9 mouse cellular contexts compared by ENCODE assay signal in genomic region chr5:119687005-119687855, GRCm38 (mm10). TPM values are rescaled to one million over a fixed set of nuclear protein-coding genes. Genes with fewer than 3 reads are reported as not detected.
DNase-seq lines count a peak whose midpoint lies in the region; ATAC-seq and TF ChIP-seq lines count a peak whose summit lies in the region.
"Had no signal": no experiment of that assay in that cellular context is flagged by ENCODE, and none has a peak within 500 bp of the region (broad histone marks: within the 10 kb centered on the region; RNA-seq: fewer than 3 reads in every experiment).

No protein-coding gene starts in this region.

- H3K4me2 ChIP-seq in heart, embryonic 14.5 days (ENCODE audit: low read length) = 0 out of 2 replicates have a peak overlapping the region, but pooled peaks have one; percentile 19
- H3K4me2 ChIP-seq in limb, embryonic 11.5 days (ENCODE audit: low read depth, severe bottlenecking) = peak overlapping the region; percentile 38
- H3K4me2 ChIP-seq: hindbrain, embryonic 14.5 days had no signal

- H3K36me3 ChIP-seq in heart, embryonic 14.5 days (ENCODE audit: control insufficient read depth, insufficient read depth, low read length) = no peaks in the 10 kb centered on the region
- H3K36me3 ChIP-seq in limb, embryonic 11.5 days (ENCODE audit: control insufficient read depth, insufficient read depth, low read length) = peaks cover 2% of the 10 kb centered on the region; the same call in 1 of the 2 replicates
- H3K36me3 ChIP-seq in kidney, adult 2 months (ENCODE audit: control insufficient read depth, insufficient read depth, low read length) = no peaks in the 10 kb centered on the region
- H3K36me3 ChIP-seq: neural tube, embryonic 12.5 days had no signal

- H3K4me3 ChIP-seq in heart, embryonic 14.5 days (ENCODE audit: control insufficient read depth in 1 of 2, insufficient read depth in 1 of 2, low read depth in 1 of 2, low read length in 2 of 2) = no peak overlapping the region
- no peak overlapping the region; the same call in 1 of the 2 replicates for H3K4me3 ChIP-seq in limb, embryonic 11.5 days (ENCODE audit: low read depth, low read length)
- no peak overlapping the region for H3K4me3 ChIP-seq in kidney, adult 2 months (ENCODE audit: insufficient read depth, low read depth, low read length)
- H3K4me3 ChIP-seq: neural tube, embryonic 12.5 days had no signal

- peaks cover 5% of the 10 kb centered on the region in 2 experiments; a peak in 1 of 4 replicates for H3K4me1 ChIP-seq in heart, embryonic 14.5 days (ENCODE audit: control insufficient read depth in 2 of 2, insufficient read depth in 2 of 2, low read length in 2 of 2)
- H3K4me1 ChIP-seq in limb, embryonic 11.5 days (ENCODE audit: control insufficient read depth, insufficient read depth, low read length) = peaks cover 33% of the 10 kb centered on the region
- H3K4me1 ChIP-seq in kidney, adult 2 months (ENCODE audit: control insufficient read depth, insufficient read depth, low read length) = no peaks in the 10 kb centered on the region

- H3K27ac ChIP-seq in heart, embryonic 14.5 days (replicated peaks in 1 of 2; ENCODE audit: control insufficient read depth in 1 of 2, insufficient read depth in 1 of 2, low read depth in 2 of 2, low read length in 2 of 2) = no peak overlapping the region
- H3K27ac ChIP-seq in limb, embryonic 11.5 days (replicated peaks; ENCODE audit: low read depth, low read length) = peak overlapping the region; percentile 64; the same call in 1 of the 2 replicates
- H3K27ac ChIP-seq in kidney, adult 2 months (ENCODE audit: insufficient read depth, low read depth, low read length) = no peak overlapping the region
- H3K27ac ChIP-seq: hindbrain, embryonic 14.5 days; neural tube, embryonic 12.5 days had no signal

- no peak overlapping the region for H3K9ac ChIP-seq in heart, embryonic 14.5 days (ENCODE audit: low read length)
- peak overlapping the region; percentile 45 for H3K9ac ChIP-seq in limb, embryonic 11.5 days (ENCODE audit: low read length)
- H3K9ac ChIP-seq: hindbrain, embryonic 14.5 days; neural tube, embryonic 12.5 days had no signal

- no peak for DNase-seq in heart, postnatal 36 days
- peak; percentile 47 for DNase-seq in urinary bladder, adult 2 months (ENCODE audit: low spot score)
- DNase-seq in urinary bladder, postnatal 4 days (ENCODE audit: low spot score in 2 of 2) = no peak
- DNase-seq in limb, embryonic 11.5 days (ENCODE audit: low spot score) = peak; percentile 64
- no peak for DNase-seq in kidney, adult 2 months

- no peaks in the 10 kb centered on the region for H3K9me3 ChIP-seq in heart, embryonic 14.5 days (ENCODE audit: control insufficient read depth, low read length)
- H3K9me3 ChIP-seq in limb, embryonic 11.5 days (ENCODE audit: control insufficient read depth, low read length) = no peaks in the 10 kb centered on the region
- H3K9me3 ChIP-seq: neural tube, embryonic 12.5 days had no signal

- no peak for TF ChIP-seq POLR2A in kidney, adult 2 months (IDR thresholded peaks at IDR 0.05; ENCODE audit: low read depth, low read length)

- no peak; the same call in 1 of the 2 replicates for ATAC-seq in heart, embryonic 14.5 days (ENCODE audit: insufficient number of reproducible peaks, insufficient read depth, low FRiP score, low read depth)
- ATAC-seq in limb, embryonic 11.5 days (ENCODE audit: insufficient number of reproducible peaks, low FRiP score, low TSS enrichment, low read depth) = 0 out of 2 replicates have a peak, but pooled peaks have one; percentile 24
- ATAC-seq in erythroid progenitor cell, adult 5-6 weeks (replicated peaks; ENCODE audit: low FRiP score, poor library complexity, severe bottlenecking) = no peak

- intact Hi-C loops in heart, postnatal 36 days (cut with DNase I) = no loop called here

- WGBS in heart, embryonic 14.5 days = 7% methylated on average over 36 of the region's 36 CpGs
- WGBS in limb, embryonic 11.5 days = 2% methylated on average over 36 of the region's 36 CpGs
- 13% methylated on average over 36 of the region's 36 CpGs for WGBS in kidney, adult 2 months

- peaks cover 93% of the 10 kb centered on the region for H3K27me3 ChIP-seq in heart, embryonic 14.5 days (ENCODE audit: control insufficient read depth, insufficient read depth, low read length)
- H3K27me3 ChIP-seq in limb, embryonic 11.5 days (ENCODE audit: control insufficient read depth, insufficient read depth, low read length) = peaks cover 62% of the 10 kb centered on the region
- peaks cover 1% of the 10 kb centered on the region for H3K27me3 ChIP-seq in kidney, adult 2 months (replicated peaks; ENCODE audit: control insufficient read depth, insufficient read depth, low read length)

- TF ChIP-seq CTCF in kidney, adult 2 months (conservative IDR thresholded peaks at IDR 0.05; ENCODE audit: insufficient read depth, insufficient read length, low read depth, low read length) = no peak

RNA-seq across cellular contexts. Expression of gene Tbx3, which starts 16.8 kb away (rescaled TPM):
- 6.0 and 7.9 TPM in 2 replicates for polyA plus RNA-seq in heart, embryonic 14.5 days (2014; fragmentation: Nextera tagmentation; extraction: Ambion mirVana)
- total RNA-seq in heart, postnatal 36 days (2021) = 10 to 100 TPM; 10.5 to 11.5 TPM
- 40.4 and 54.3 TPM in 2 replicates for polyA plus RNA-seq in urinary bladder, adult 2 months (2012; rRNA removed)
- 42.6 and 52.2 TPM in 2 replicates for polyA plus RNA-seq in limb, embryonic 11.5 days (2014; fragmentation: Nextera tagmentation; extraction: Ambion mirVana)
- not detected in 2 replicates for total RNA-seq in erythroid progenitor cell, adult 5-6 weeks (2015; ENCODE audit: low replicate concordance)
- not detected in 2 replicates for total RNA-seq in erythroid progenitor cell, adult 5-6 weeks (2017; ENCODE audit: low replicate concordance)
- 6.9 and 12.2 TPM in 2 replicates for polyA plus RNA-seq in kidney, adult 2 months (2012; rRNA removed)

Comparison
In these comparisons a context has a peak if more than half of its experiments do, and no peak if none do; other contexts are left out.
1. DNase-seq: peak in urinary bladder, adult 2 months (single experiment) and limb, embryonic 11.5 days (single experiment); none in heart, postnatal 36 days (0 of 2), urinary bladder, postnatal 4 days (0 of 2) and kidney, adult 2 months (single experiment).